Mouse (Mus musculus) hindbrain, embryonic 16.5 days (tissue): ENCODE data around the gene Usp22. TPM values are rescaled to one million over a fixed set of nuclear protein-coding genes. Genes with fewer than 3 reads are reported as not detected.

Source experiments
- ATAC-seq: fragments of 200-750 bp; cut with Nextera tagmentation; 2 replicates; pipeline ENCODE4 v1.8.0; 2017; ENCODE audit warnings: moderate TSS enrichment, moderate library complexity
- H3K27ac ChIP-seq: fragments of 300-500 bp; sonication (generic); 2 replicates; pipeline ENCODE4 v1.5.1; 2014; ENCODE audit warnings: low read depth, mild to moderate bottlenecking, control low read depth, low read length, moderate library complexity
- H3K27me3 ChIP-seq: fragments of 300-500 bp; sonication (generic); replicated peaks from 2 replicates; pipeline ENCODE4 v1.6.1; 2014; ENCODE audit warnings: low read length; ENCODE audit not compliant: control insufficient read depth, insufficient read depth
- H3K36me3 ChIP-seq: fragments of 300-500 bp; sonication (generic); 2 replicates; pipeline ENCODE4 v1.6.1; 2014; ENCODE audit warnings: mild to moderate bottlenecking, low read length, moderate library complexity, mixed read lengths; ENCODE audit not compliant: control insufficient read depth, insufficient read depth
- H3K4me1 ChIP-seq: fragments of 300-500 bp; sonication (generic); 2 replicates; pipeline ENCODE4 v1.6.1; 2014; ENCODE audit warnings: low read depth, low read length; ENCODE audit not compliant: control insufficient read depth, insufficient read depth
- H3K4me2 ChIP-seq: fragments of 300-500 bp; sonication (generic); 2 replicates; pipeline ENCODE4 v1.6.1; 2014; ENCODE audit warnings: mild to moderate bottlenecking, low read length, control low read depth, moderate library complexity
- H3K4me3 ChIP-seq: fragments of 300-500 bp; sonication (generic); 2 replicates; pipeline ENCODE4 v1.5.1; 2014; ENCODE audit warnings: mild to moderate bottlenecking, low read length, control low read depth, moderate library complexity
- H3K9ac ChIP-seq: fragments of 300-500 bp; sonication (generic); 2 replicates; pipeline ENCODE4 v1.6.1; 2014; ENCODE audit warnings: low read depth, mild to moderate bottlenecking, control low read depth, low read length, moderate library complexity
- H3K9me3 ChIP-seq: fragments of 300-500 bp; sonication (generic); 2 replicates; pipeline ENCODE4 v1.6.1; 2014; ENCODE audit warnings: mild to moderate bottlenecking, low read length, moderate library complexity; ENCODE audit not compliant: control insufficient read depth
- WGBS: fragments of 180-500 bp; shearing (Covaris S2); extraction: QIAGEN DNeasy Blood & Tissue Kit; methylation state at CpG from one replicate; pipeline ENCODE4 v1.1.7; 2014; 5-methylcytosine and 5-hydroxymethylcytosine counted together
- polyA plus RNA-seq: library from polyadenylated mRNA; unstranded; fragments of >200 nt; fragmentation: Nextera tagmentation; extraction: Ambion mirVana; gene quantifications from 2 replicates; pipeline ENCODE4 v1.2.1, GENCODE M21; 2015

The Usp22 gene
- polyA plus RNA-seq, 1 experiment from 2014 or later: 341 TPM

DNA sequence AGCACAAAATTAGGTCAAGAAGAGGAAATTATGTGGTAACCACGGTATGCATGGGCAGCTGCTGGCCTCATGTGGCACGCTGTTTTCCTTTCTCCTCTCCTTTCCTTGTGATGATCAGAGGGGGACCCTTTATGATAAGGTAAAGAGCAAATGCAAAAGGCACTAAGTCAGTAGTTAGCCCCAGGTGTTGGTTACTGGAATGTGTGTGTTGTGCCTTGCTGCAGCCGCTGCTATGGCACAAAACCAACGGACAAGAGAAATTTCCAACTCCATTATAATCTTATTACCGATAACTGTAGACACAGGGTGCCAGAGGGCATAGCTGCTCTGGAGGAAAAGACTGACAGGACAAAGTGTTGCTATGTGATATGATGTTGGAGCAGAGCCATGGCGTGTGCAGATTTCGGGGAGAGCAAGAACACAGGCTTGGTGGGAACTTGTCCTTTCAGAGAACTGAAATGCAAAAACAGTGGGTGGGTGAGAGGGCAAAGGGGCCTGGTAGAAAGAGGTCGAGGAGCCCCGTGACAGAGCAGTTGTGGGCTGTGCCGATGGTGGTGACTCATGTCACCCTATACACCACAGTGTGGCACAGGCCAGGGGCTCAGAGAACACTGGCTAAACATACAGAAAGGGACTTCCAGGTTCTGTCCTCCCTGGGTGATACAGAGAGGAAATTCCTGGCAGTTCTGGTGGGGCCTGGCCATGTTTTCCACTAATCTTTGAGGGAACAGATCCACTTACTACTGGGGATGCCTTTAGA, 32.8 kb upstream of the Usp22 start, which contains the start of gene Aldh3a1:
Gene Aldh3a1 (plus strand): TSS at position 51 of the 760 bp plus-strand sequence.
- Histone ChIP-seq H3K4me2 (no peak within 1 kb of the TSS), H3K4me3 (no peak within 1 kb of the TSS), H3K9me3 (no peaks in the 10 kb centered on the region), H3K4me1 (no peaks in the 10 kb centered on the region), H3K27me3 (no peaks in the 10 kb centered on the region), H3K9ac (no peak within 1 kb of the TSS), H3K36me3 (no peaks in the 10 kb centered on the region), H3K27ac (no peak within 1 kb of the TSS)
- no peak for ATAC-seq
- WGBS: 66% methylated on average over 10 of the region's 10 CpGs

DNA sequence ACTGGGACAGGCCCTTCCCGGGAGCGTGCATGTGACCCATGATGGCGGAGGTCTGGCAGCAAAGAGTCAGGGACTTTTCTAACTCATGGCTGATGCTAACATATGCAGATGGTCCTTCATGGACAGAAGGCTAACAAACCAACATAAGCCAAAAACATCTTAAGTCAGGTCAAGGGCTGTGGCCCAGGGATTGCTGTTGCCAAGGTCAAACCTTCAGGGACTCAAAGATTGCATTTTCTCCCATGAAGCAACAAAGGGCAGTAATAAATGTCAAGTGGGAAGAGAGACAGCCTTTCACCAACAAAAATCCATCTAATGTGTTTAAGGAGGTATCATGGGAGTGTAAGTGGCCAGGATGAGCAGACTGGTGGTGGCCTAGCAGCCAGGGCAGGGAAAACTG, 31.3 kb upstream of the Usp22 start:
- no peak overlapping the region for H3K9ac ChIP-seq
- no peak for ATAC-seq
- H3K36me3 ChIP-seq: no peaks in the 10 kb centered on the region
- no peak overlapping the region for H3K4me3 ChIP-seq
- no peak overlapping the region for H3K4me2 ChIP-seq
- H3K9me3 ChIP-seq: no peaks in the 10 kb centered on the region
- H3K27me3 ChIP-seq: no peaks in the 10 kb centered on the region
- no peaks in the 10 kb centered on the region for H3K4me1 ChIP-seq
- no peak overlapping the region for H3K27ac ChIP-seq
- WGBS: 94% methylated on average over 3 of the region's 3 CpGs

DNA sequence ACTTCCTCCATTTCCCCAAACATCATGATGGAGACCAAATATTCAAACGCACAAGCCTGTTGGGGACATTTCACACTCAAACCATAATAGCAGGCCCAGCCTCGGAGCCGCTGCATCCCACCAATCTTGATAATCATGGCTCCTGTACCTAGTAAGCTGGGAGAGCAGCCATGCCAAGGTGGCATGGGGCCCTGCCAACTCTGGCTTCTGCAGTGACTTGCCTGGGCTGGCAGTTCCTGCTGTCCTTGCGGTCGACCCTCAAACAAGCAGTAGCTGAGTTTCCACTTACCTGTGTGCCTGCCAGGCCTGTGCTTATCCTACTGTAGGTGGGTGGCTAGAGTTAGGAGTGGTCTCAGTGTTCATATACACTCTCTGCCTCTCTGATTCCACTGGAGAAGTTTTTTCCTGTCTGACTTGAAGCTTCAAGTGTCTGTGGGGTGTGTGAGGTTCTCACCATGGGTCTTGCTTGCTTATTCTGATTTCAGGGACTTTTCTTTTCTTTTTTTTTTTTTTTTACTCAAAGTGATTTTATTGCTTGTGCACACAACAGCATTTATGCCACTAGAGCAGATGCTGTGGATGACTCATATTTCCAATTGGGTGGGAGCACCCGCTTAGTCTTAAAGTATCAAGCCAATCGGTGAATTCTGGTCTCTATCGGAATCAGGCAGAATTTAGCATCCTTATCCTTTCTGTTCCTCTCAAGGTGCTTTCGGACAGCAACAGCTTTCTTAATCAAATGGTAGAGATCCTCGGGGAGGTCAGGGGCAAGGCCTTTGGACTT, 30.5 kb upstream of the Usp22 start:
- WGBS: 96% methylated on average over 9 of the region's 10 CpGs
- Histone ChIP-seq H3K4me1 (no peaks in the 10 kb centered on the region), H3K27me3 (no peaks in the 10 kb centered on the region), H3K9me3 (no peaks in the 10 kb centered on the region), H3K27ac (no peak overlapping the region), H3K4me3 (no peak overlapping the region), H3K36me3 (no peaks in the 10 kb centered on the region), H3K9ac (no peak overlapping the region), H3K4me2 (no peak overlapping the region)
- ATAC-seq: no peak

DNA sequence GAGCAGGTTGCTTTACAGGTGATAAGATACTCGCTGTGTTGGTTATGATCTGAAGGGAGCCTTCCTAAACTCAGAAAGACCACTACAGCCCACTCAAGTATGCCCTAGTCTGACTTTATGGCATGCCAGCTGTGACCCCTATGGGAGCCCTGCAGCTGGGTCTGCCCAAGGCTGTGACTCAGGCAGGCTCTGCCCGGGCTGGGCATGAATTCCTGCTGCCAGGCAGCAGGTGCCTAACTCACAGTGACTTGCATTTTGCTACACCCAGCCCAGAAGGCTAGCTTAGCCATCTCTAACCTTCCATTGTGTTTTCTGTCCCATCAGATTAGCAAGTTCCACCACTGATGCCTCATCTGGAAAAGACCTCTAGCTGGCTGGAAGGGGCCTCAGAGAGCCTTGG, 28.0 kb upstream of the Usp22 start:
- WGBS: 80% methylated on average over 2 of the region's 2 CpGs
- no peak for ATAC-seq
- no peak overlapping the region for H3K9ac ChIP-seq
- H3K4me1 ChIP-seq: no peaks in the 10 kb centered on the region
- H3K36me3 ChIP-seq: no peaks in the 10 kb centered on the region
- H3K9me3 ChIP-seq: no peaks in the 10 kb centered on the region
- no peaks in the 10 kb centered on the region for H3K27me3 ChIP-seq
- no peak overlapping the region for H3K4me3 ChIP-seq
- no peak overlapping the region for H3K27ac ChIP-seq
- H3K4me2 ChIP-seq: no peak overlapping the region

DNA sequence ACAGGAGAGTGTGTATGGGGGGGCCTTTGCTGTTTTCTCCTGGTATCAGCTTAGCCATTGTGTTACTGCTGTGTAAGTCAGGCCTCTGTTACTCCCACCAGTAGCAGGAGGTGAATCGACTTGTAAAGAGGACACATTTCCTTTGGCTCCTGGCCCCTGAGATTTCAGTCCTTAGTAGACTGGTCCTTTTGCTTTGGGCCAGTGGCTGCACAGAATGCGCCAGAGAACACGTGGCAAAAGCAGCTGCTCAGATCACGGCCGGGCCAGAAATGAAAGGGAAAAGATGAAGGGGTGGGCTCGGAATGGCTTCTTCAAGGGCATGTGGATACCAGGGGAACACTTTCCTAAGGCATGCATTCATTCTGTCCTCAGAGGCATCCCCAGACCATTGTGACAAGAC, 27.3 kb upstream of the Usp22 start:
- Histone ChIP-seq H3K4me1 (no peaks in the 10 kb centered on the region), H3K4me3 (no peak overlapping the region), H3K27ac (no peak overlapping the region), H3K36me3 (no peaks in the 10 kb centered on the region), H3K4me2 (no peak overlapping the region), H3K9ac (no peak overlapping the region), H3K9me3 (no peaks in the 10 kb centered on the region), H3K27me3 (no peaks in the 10 kb centered on the region)
- ATAC-seq: no peak
- WGBS: 59% methylated on average over 6 of the region's 6 CpGs

DNA sequence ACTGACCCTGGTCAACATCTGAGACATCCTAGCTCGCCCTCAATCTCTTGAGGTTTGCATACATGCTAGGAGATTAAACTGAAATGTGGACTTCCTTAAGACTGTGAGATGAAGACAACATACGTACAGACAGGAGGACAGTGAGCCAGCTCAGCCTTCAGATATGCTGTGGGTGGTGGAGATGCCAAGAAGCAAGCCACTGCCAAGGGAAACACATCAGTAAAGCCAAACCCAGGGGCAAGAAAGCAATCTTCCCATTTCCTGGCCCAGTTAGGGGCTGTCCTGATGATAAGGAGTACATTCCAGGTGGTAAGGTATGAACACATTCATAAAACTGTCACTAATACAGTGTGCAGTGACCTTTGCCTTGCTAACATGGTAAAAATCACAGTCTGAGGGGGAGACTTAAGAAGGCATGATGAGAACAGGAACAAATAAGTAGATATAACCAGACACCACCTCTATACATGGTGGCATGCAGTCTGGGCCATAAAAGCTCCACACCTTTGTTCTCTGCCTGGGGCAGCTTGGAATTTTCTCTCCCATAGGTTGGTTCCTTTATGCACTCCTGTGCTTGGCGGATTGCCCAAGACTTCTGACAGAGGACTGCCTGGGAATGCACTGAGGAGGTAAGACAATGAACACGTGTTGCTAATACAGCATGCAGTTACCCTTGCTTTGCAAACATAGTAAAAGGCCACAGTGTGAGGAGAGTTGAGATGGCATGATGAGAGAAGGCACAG, 24.9 kb upstream of the Usp22 start:
- WGBS: 65% methylated on average over 4 of the region's 4 CpGs

DNA sequence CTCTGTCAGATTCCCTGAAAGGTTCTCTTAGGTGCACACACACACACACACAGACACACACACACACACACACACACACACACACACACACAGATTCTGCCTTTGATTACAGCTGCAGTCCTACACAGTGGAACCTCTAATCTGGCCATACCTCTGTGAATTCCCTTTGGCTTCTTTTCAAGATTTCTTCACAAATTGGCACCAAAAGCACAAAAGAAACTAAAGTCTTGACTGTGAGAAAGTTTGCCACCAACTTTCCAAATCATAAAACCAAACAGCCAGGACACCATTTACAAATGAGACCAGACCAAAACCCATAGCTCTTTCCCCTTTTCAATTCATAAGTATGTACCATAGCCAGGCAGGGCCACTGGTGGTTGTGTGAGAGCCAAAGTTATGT, 23.1 kb upstream of the Usp22 start:
- H3K27ac ChIP-seq: no peak overlapping the region
- H3K27me3 ChIP-seq: no peaks in the 10 kb centered on the region
- no peaks in the 10 kb centered on the region for H3K9me3 ChIP-seq
- no peaks in the 10 kb centered on the region for H3K36me3 ChIP-seq
- no peak for ATAC-seq
- H3K9ac ChIP-seq: no peak overlapping the region
- no peaks in the 10 kb centered on the region for H3K4me1 ChIP-seq
- no peak overlapping the region for H3K4me3 ChIP-seq
- H3K4me2 ChIP-seq: no peak overlapping the region

More for the DNA sequence above, 24.9 kb upstream of the Usp22 start:
- Histone ChIP-seq H3K9me3 (no peaks in the 10 kb centered on the region), H3K27ac (no peak overlapping the region), H3K4me2 (no peak overlapping the region), H3K27me3 (no peaks in the 10 kb centered on the region), H3K9ac (no peak overlapping the region), H3K4me1 (no peaks in the 10 kb centered on the region), H3K36me3 (no peaks in the 10 kb centered on the region), H3K4me3 (no peak overlapping the region)
- no peak for ATAC-seq

DNA sequence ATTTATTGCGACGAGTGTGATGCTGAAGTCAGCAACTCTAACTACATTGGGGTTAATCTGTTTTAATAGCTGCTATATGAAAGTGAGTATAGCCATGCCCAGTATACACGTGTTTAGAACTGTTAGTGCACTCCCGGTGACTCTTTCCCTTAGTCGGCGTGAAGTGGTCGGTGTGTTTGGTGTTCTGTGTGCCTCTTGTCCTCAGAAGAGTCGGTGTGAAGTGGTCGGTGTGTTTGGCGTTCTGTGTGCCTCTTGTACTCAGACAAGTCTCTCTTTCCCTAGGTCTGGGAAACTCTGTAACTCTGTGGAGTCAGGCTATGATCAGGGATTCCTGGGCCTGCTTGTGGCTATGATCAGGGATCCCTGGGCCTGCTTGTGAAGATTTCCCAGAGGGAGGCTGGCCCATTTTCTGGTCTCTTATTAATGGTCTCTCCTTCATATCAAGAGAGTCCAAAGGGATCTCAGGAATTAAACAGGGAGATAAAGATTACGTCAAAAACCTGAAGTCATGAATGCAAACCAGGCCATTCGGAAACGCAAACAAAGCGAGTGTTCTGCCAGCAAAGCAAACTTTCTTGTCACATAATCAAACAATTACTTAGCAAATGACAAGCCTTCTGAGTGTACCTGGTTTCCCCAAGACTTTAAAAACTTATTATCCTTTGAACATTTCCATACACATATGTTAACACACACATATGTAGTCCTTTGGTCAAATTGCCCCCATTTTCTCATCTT, 21.9 kb upstream of the Usp22 start:
- no peak overlapping the region for H3K9ac ChIP-seq
- no peak overlapping the region for H3K27ac ChIP-seq
- no peak overlapping the region for H3K4me3 ChIP-seq
- H3K4me2 ChIP-seq: no peak overlapping the region
- H3K27me3 ChIP-seq: no peaks in the 10 kb centered on the region
- H3K36me3 ChIP-seq: no peaks in the 10 kb centered on the region
- ATAC-seq: no peak
- H3K4me1 ChIP-seq: no peaks in the 10 kb centered on the region
- 87% methylated on average over 14 of the region's 14 CpGs for WGBS
- H3K9me3 ChIP-seq: no peaks in the 10 kb centered on the region
